Mouse (Mus musculus): ENCODE measurements around the gene Ube2o. TPM values are rescaled to one million over a fixed set of nuclear protein-coding genes. Genes with fewer than 3 reads are reported as not detected.
"Not testable (repeated sequence)": the region's sequence is repeated elsewhere in the genome, so short reads cannot be mapped to it uniquely, and the experiment has no call there.

Gene Ube2o
- polyA plus RNA-seq, 2 experiments from 2014 or later, result 2.2 TPM

DNA sequence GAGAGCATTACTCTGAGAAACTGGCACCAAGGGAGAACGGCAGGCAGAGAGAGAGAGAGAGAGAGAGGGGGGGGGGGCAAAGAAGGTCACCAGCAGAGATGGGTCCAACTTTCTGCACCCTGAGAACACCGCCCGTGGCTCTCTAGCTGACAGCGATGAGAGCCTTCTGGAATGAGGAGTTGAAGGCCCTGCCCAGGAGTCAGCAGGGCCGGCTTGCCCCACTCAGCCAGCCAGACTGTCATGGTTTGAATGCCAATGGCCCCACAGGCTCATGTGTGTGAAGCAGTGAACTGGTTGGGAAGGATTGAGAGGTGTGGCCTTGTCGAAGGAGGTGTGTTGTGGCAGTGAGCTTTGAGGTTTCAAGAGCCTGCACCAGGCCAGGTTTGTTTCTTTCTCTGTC is 32.0 kb upstream of the Ube2o start:
- no peak for ATAC-seq

DNA sequence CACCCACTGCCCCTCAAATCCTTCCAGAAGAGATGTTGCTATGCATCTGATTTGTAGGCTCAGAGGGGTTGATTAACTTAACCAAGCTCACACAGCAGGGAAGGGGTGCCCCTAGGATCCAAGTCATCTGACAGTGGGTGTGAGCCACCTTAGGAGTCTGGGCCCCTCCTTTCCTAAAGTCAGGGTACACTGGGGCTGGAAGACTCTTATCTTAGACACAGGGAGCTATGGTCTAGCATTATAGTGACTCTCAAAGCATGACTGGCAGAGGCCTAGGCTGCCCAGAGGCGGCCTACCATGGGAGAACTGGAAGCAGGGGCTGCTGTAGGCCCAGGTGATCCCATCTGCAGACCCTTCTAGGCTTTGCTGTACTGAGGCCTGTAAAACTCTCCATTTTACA is 31.3 kb upstream of the Ube2o start:
- no peak for ATAC-seq

DNA sequence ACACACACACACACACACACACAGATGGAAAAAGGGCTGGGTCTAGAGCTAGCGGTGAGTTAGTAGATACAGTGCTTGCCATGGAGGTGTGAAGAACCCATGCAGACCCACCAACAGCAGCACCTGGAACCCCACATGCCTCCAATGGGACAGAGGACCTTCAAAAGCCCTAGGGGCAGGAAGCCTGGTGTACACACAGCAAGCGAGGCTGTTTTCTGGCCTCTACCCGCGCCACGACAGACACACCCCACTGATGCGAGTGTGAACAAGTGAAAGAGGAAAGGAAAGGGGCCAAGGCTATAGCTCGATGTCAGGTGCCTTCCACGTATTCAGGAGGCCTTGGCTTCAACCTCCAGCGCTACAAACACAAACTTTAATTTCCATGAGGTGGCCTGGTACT is 30.6 kb upstream of the Ube2o start:
- no peak for ATAC-seq

DNA sequence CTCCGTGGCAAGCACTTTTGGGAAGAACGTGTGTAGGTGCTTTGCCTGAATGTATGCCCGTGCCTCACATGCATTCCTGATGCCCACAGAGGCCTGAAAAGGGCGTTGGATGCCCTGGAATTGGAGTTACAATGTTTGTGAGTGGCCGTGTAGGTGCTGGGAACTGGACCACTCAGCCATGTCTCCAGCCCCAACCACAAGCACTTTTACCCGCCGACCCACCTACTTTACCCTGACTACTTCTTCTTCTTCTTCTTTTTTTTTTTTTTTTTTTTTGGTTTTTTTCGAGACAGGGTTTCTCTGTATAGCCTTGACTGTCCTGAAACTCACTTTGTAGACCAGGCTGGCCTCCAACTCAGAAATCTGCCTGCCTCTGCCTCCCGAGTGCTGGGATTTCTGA is 29.9 kb upstream of the Ube2o start:
- not testable (repeated sequence) for ATAC-seq

DNA sequence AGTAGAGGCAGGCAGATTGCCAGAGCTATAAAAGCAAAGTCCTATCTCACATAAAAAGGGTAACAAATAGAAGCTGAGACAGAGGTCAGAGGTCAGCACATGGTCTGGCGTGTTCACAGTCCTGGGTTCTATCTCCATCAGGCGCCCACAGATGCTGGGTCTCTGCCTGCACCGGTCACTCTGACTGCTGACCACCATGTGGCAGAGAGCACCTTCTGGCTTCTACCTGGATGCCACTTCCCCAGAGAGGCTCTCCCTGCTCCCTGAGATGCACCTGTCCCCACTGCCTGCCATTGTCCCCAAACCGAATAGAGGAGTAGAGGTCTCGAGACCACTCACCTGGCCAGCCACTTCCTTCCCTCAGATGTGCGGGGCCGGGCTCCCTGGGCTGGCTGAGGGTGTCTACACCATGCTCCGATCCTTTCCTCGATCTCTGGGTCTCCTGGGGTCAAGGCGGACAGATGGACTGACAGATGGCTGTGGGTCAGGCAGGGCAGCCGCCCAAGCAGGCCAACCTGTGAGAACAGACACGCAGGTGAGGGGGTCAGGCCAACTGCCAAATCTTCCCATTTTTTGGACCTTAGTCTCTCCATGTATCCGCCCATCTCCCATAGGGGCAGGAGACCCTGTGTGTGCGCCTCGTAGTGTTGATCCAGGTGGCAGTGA is 28.9 kb upstream of the Ube2o start:
- no peak for ATAC-seq

DNA sequence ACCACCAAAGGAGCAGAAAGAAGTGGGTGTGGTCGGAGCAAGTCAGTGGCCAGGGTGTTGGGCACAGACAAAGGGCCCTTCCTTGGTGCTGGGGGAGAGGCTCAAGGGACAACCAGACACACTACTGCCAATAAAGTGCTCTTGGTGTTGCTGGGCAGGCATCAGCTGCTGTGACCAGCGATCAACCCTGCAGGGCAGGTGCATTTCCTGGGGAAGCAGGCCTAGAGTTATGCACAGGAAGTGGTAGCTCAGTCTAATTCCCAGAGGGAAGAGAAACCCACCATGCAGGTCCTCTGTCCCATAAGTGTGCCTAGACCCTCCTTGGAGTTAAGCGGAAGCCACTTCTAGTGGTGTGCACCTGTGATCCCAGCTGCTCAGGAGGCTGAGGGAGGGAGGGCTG is 26.5 kb upstream of the Ube2o start:
- no peak for ATAC-seq

DNA sequence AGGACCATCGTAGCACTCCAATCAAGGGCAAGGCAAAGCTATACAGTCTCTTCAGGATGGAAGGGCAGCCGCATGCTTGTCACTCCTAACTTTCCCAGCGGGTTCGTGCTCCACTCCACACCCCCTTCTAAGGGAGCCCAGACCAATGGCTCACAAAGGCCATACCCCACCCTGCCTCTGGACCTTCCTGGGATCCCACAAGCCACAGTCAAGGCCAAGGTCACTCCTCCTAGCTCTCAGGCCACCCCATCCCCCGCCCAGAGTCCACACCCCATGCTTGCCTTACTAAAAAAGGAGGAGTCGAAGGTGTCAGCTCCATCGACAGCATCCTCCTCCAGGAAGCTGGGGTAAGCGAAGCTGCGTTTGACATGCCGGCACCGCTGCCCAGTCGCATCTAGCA is 22.9 kb upstream of the Ube2o start:
- no peak for ATAC-seq

DNA sequence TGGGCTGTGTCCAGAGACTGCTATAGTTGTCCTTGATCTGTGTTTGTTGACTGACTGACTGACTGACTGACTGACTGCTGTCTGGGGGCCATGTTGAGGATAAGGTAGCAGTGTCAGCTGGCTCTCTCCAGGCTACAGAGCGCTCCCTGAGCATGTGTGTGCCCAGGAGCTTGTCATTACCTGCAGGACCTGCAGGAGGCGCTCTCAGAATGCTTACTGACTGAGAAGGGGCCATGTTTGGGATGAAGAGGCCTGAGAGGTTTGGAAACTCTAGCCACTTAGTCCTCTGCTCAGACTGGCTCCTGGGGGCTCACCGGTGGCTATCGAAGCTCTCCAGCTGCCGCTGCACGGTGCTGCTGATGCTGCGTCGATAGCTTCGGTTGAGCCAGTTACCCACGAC is 22.1 kb upstream of the Ube2o start:
- no peak for ATAC-seq

DNA sequence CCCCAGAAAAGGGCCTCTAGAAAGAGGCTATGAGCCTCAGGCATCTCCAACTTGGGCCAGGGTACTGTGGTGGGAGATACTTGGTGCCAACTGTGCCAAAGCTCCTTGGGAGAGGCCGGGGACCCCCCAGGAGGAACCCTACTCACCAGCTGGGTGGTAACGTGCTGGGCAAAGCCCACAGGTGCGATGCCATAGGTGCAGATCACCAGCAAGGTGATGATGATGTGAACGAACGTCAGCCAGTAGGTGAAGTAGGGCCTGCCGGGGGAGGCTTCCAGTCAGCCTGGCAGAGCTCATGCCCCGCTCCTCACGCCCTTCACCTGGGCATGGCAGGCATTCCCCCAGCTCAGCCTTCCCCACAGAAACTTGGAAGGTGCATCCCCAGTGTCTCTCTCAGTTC is 20.8 kb upstream of the Ube2o start:
- no peak for ATAC-seq

DNA sequence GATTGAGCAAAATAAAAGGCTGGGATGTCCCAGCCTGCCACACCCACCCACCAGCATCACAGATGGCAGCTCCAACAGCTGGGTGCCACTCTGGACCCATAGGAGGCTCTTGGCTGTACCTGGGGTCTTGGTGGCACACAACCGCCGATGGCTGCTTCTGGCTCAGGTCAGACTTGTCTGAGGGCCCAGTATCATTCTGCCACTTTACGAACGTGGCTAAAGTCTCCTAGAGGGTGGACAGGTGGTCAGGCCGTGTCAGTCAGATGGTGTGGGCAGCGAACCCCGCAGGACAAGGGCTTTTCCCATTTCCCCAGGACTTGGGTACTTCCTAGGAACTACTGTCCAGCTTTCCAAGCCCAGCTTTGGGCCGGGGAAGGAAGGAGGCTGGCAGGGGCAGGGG is 19.9 kb upstream of the Ube2o start:
- no peak for ATAC-seq

DNA sequence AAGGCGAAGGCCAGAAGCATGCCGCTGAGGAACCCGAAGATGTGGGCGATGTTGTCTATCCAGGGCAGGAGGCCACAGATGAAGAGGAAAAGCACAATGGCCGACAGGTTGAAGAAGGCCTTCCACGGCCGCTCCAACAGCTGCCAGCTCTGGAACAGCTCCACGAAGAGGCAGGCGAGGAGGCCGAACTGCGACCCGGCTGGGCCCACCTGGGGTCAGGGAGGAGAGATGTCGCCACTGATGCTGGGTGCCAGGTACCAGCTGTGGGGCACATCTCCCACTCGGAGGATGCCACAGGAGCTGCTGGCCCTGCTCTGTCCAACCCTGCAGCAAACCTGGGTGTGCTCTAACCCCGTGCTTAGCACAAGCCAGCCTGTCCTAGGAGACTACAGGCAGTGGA is 18.0 kb upstream of the Ube2o start:
- no peak for ATAC-seq

DNA sequence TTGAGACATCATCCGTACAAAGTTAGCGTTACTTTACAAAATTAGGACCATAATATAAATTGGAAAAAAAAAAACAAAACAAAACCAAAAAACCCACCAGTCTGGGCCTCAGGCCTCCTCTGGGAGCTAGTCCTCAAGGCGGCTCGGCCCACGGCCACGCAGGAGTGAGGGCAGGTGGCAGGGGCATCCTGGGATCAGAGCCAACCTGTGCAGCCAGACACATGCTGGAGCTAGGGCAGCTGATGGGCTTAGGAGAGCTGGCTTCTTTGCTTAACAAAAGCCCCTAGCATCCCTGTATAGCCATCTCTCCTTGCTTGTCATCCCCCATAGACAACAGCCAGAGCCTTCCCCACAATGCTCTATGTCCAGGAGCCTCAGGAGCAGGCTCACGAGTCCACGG is 16.9 kb upstream of the Ube2o start:
- no peak for ATAC-seq

DNA sequence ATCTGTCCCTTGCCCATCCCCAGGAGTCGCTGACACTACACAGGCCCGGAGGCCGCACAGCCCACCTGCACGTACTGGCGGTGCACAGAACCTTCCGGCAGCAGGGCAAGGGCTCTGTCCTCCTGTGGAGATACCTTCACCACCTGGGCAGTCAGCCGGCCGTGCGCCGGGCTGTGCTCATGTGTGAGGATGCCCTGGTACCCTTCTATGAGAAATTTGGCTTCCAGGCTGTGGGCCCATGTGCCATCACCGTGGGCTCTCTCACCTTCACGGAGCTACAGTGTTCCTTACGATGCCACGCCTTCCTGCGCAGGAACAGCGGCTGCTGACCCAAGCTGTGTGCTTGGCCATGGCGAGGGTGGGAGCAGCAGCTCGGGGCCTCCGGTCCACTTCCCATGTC is 15.5 kb upstream of the Ube2o start:
- no peak for ATAC-seq

DNA sequence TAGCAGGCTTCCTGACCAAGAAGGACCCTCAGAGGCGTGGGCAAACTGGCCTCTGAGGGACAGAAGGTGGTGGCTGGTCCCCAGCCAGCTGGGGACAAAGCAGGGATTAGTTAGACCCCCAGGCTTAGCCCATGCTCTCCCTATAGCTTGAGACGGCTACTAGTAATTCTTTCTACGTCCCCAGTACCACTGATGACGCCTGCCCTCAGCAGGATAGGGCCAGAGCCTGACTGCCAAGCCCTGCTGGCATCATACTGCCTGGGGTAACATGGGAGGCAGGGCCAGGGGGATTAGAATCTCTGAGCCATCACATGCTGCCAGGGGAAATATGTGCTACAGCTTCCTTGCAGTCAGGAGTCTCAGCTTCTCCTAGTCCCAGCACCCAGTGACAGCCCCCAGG is 12.1 kb upstream of the Ube2o start:
- no peak for ATAC-seq

DNA sequence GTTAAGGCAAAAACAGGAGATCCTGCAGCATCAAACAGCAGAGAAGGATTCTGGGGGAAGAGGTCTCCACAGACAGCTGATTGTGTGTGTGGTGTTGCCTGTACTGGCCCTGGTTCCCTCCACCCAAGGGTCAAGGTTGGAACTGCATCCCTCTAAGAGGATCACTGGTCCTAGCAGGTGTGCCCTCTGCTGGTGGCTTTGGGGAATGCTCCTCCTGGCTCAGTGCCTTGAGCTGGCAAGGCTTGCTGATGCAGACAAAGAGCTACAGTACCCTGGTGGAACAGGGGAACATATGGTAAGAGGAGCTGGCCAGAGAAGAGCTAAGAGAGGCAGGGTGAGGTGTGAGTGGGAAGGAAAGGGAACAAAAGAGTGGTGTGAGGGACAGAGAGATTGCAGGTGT is 11.2 kb upstream of the Ube2o start:
- peak; percentile 57 for ATAC-seq

DNA sequence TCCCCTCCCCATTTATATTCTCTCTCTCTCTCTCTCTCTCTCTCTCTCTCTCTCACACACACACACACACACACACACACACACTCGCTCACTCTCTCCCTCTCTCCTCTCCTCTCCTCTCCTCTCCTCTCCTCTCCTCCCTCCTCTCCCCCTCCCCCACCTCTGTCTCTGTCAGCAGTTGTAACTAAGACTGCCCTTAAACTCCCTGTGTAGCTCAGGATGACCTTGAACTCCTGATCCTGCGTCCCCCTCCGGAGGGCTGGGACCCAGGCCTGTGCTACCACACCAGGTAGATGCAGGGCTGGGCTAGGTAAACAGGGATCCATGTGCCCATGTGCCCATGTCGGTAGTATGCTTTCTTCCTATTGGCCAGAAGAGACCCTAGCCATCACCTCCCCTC is 10.4 kb upstream of the Ube2o start:
- ATAC-seq, result no peak

DNA sequence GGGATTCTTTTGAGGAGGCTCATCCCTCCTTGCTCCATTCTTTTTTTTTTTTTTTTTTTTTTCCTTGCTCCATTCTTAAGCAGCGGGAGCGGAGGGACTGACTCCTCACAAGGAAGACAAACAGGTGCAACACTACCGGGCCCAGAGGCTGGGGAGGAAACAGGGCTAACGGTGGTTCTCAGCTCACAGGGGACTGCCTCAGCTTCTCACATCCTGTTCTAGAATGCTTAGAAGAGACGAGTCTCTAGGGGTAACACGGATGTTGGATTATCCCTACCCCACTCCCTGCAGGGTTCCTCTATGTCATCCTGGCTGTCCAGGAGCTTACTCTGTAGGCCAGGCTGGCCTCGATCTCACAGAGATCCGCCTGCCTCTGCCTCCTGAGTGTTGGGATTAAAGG is 8.3 kb upstream of the Ube2o start:
- no peak for ATAC-seq

DNA sequence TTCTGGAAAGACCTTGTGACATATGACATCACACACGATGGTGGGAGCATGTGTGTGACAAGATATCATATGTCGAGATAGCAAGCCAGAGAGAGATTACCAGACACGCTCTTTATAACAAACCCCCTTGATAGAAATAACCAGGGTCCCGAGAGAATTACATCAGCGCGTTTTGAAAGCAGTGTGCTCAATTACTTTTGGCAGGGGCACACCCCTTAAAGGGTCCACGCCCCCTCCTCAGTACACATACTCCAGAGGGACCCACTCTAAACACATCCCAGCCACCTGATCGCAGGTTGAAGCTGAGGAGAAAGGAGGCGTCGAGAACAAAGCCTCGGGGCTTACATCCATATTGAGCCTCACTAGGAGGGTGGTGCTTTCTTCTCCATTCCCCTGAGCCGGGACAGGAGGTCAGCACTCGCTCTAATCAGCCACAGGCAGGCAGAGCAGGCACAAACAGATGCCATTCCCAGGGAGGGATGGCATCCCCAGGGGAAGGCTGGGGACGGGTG is 7.8 kb upstream of the Ube2o start:
- ATAC-seq, result no peak

DNA sequence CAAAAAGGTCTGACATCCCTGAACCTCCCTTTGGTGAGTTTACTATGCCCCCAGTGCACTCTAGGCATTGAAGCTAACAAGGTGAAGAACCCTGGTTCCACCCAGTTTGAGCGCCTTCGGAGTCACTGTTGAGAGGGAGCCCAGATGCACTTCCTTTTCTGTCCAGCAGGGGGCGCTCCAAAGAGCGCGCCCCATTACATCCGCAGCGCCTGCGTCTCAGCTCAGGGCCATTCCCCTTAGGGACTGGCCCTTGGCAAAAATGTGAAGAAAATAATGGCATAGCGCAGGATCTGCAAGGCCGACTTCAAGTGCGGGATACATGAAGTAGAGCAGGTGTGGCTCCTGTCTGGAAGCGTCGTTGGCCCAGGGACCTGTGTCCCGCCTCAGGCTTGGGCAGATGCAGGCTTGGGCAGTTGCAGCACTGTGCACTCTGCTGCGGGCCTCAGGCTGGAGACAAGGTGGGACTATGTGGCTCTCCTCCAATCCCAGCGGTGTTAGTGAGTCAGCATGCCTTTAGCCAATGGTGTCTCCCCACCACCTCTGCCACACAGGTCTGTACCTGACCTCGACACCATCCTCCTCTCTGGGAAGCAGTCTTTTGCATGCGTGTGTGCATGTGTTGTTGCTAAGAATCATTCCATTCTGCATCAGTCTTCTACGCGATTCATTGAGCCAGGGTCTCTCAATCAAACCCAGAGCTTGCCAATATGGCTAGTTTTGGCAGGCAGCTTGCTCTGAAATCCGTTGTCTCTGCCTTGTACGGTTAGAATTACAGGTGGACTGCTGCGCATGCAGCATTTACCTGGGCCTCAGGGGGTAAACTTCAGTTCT is 5.8 kb upstream of the Ube2o start:
- ATAC-seq, result peak; percentile 77

DNA sequence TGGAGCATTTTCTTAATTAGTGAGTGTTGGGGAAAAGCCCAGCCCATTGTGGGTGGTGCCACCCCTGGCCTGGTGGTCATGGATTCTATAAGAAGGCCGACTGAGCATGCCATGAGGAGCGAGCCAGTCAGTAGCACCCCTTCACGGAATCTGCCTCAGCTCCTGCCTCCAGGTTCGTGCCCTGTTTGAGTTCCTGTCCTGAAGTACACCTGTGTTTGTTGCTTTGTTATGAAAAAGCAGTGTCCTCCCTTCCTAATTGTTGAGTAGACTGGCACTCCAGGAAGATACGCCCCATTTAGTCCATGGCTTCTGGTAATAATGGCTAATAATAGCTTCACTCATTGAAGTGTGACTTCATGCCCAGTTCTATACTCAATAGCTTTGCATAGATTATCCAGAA is 5.1 kb upstream of the Ube2o start, which contains the start of gene Aanat:
Gene Aanat (plus strand): TSS at position 123 of the 400 bp plus-strand sequence.
- ATAC-seq, result no peak

DNA sequence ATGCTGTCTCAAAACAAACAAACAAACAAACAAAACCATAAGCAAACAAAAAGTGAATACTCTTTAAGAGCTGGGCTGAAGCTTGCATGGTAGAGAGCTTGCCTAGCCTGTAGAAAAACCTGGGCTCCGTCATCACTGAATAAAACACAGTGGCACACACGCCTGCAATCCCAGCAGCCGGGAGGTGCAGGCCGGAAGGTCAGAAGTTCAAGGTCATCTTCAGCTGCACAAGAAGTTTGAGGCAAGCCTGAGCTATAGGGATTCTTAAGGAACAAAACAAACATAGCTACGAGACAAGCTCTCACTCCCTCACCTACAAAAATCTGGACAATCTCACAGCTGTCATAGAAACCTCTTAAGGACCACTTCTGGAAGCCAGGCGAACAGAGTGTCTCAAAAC is 4.4 kb upstream of the Ube2o start:
- ATAC-seq, result no peak

DNA sequence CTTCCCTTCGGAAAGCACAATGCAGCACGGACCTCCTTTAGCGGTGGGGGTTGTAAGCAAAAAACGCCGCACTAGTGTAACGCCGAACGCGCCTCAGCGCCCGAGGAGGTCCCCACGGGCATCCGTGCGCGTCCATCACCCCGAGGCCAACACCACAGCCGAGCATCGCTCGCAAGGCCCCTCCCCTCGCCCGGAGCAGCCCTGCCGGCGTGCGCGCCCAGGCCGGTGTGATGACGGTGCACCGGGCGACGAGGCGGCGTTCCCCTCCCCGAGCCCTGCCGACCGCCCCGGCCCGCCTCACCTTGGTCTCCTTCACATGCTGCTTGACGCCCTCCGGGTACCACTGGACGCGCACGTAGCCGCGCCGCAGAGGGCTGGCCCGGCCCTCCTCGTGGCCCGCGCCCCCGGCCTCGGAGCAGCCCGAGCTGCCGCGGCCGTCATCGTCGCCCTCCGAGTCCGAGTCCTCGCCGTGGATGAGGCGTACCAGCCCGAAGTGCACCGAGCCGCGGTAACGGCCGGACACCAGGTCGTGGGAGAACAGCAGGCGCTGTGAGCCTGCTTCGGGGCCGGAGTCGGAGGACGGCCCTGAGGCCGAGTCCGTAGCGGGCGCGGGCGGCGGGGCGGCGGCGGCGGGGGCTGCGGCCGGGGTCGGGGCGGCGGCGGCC is 404 bp downstream of the Ube2o start:
- peak; percentile 64 for ATAC-seq

DNA sequence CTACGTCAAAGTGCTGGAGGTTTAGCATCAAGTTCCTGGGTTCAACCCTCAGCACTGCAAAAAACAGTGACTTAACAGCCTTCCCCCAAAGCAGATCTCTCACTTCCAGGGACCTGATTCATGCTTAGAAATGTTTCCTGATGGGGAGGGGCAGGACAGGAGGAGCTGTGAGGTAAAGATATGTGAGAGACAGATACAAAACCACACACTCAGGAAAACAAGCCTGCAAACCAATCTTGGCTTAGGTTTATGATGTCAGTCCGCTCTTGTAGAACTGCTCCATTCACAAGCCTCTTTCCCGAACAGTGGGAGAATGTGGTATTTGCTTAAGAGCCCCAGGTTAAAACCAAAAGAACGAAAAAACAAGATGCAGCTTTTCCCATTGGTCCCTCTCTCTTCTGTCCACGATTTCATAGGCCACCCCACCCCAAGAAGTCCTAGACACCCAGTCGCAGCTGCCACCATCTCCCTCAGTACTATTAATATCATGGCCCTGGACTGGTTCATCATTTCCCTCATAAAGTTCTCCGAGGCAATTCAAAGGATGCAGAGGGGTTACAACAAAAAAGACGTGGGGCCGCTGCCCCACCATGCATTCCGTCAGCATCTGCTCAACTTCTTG is 1.1 kb downstream of the Ube2o start:
- no peak for ATAC-seq
